Mouse (Mus musculus) hematopoietic stem cell, adult 5-6 weeks (primary cell): ENCODE results near the gene Tedc1. TPM values are rescaled to one million over a fixed set of nuclear protein-coding genes. Genes with fewer than 3 reads are reported as not detected.
"Not testable (repeated sequence)": the region's sequence is repeated elsewhere in the genome, so short reads cannot be mapped to it uniquely, and the experiment has no call there.

Experiments
- ATAC-seq, 2 experiments: fragments of 125-278 bp in 1 of 2; replicated peaks in 1 of 2; 2 replicates each; pipeline ENCODE4 v1.8.0; 2016 to 2017; ENCODE audit warnings: inconsistent platforms in 2 of 2, mild to moderate bottlenecking in 2 of 2, moderate number of reproducible peaks in 2 of 2, low read depth in 1 of 2, moderate TSS enrichment in 1 of 2; ENCODE audit not compliant: low FRiP score in 2 of 2, poor library complexity in 2 of 2, severe bottlenecking in 2 of 2, insufficient read depth in 1 of 2, low TSS enrichment in 1 of 2
- total RNA-seq: library from RNA; stranded (forward); fragments of 172-1452, 232-1000 nt; gene quantifications from 2 replicates; pipeline ENCODE4 v1.2.3, GENCODE M21; 2017

The Tedc1 gene
- total RNA-seq, 1 experiment from 2014 or later, result 8.8 TPM

GRCm38 (mm10) chr12:113181020-113181419, 24.8 kb downstream of the Tedc1 start:
- ATAC-seq, result no peak

GRCm38 (mm10) chr12:113184945-113185344, 28.7 kb downstream of the Tedc1 start:
- ATAC-seq, result no peak

- ATAC-seq, result no peak
Observed at GRCm38 (mm10) chr12:113185442-113186291, 29.4 kb downstream of the Tedc1 start, which contains the start of gene Tmem121. Tmem121 (plus strand) TSS chr12:113185930.

GRCm38 (mm10) chr12:113186326-113187010, 30.2 kb downstream of the Tedc1 start:
- no peak for ATAC-seq

- no peak for ATAC-seq
Observed at GRCm38 (mm10) chr12:113187011-113187375, 30.8 kb downstream of the Tedc1 start.

- peak; percentile 79 to 84 for ATAC-seq
Observed at GRCm38 (mm10) chr12:113187584-113188295, 31.5 kb downstream of the Tedc1 start.

- ATAC-seq, result no peak
Observed at GRCm38 (mm10) chr12:113188349-113189055, 32.3 kb downstream of the Tedc1 start.

- ATAC-seq, result no peak
Observed at GRCm38 (mm10) chr12:113193423-113193822, 37.2 kb downstream of the Tedc1 start.

- ATAC-seq, result not testable (repeated sequence)
Observed at GRCm38 (mm10) chr12:113199132-113199531, 42.9 kb downstream of the Tedc1 start.

- ATAC-seq, result no peak
Observed at GRCm38 (mm10) chr12:113201301-113201700, 45.1 kb downstream of the Tedc1 start.

- no peak for ATAC-seq
Observed at GRCm38 (mm10) chr12:113202008-113202407, 45.8 kb downstream of the Tedc1 start.

- ATAC-seq, result no peak
Observed at GRCm38 (mm10) chr12:113203522-113203921, 47.3 kb downstream of the Tedc1 start.

- ATAC-seq, result 0 out of 4 replicates have a peak, but pooled peaks of 1 of the 2 experiments have one; percentile 27
Observed at GRCm38 (mm10) chr12:113205251-113205942, 49.2 kb downstream of the Tedc1 start.

- no peak for ATAC-seq
Observed at GRCm38 (mm10) chr12:113207737-113208136, 51.5 kb downstream of the Tedc1 start.

- no peak for ATAC-seq
Observed at GRCm38 (mm10) chr12:113210586-113211378, 54.6 kb downstream of the Tedc1 start.

- no peak for ATAC-seq
Observed at GRCm38 (mm10) chr12:113211772-113212171, 55.6 kb downstream of the Tedc1 start.
